Mouse (Mus musculus) left cerebral cortex, adult 9 months (tissue): ENCODE data around the gene Tra2a.
"Not testable (repeated sequence)": the region's sequence is repeated elsewhere in the genome, so short reads cannot be mapped to it uniquely, and the experiment has no call there.

Source experiments
- DNase-seq, 2 experiments: peaks; one replicate each; pipeline ENCODE4 v3.0.0; 2022; ENCODE audit warnings: low spot score in 2 of 2

The Tra2a gene

GRCm38 (mm10) chr6:49263847-49264243 lies at the start of gene Tra2a:
Tra2a (minus strand) TSS chr6:49264033.
- DNase-seq, result peak; percentile 76 to 96

DNA sequence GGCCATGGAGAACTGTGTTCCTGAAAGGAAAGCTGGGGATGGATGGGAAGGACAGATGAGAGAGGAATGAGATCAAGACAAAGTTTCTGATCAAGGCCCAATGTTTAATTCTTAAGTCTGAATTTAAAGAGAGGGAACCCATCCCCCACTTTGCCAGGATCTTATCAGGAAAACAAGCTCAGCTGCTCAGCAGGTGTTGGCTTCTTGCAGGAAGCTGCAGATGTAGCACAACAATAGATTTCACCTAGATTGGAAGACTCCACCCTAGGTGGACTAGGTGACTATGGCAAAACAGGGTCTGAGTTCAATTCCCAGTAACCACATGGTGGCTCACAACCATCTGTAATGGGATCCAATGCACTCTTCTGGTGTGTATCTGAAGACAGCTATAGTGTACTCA lies 34.5 kb upstream of the Tra2a start:
- no peak for DNase-seq

GRCm38 (mm10) chr6:49282122-49282521 lies 18.3 kb upstream of the Tra2a start:
- no peak for DNase-seq

- no peak for DNase-seq
These were observed 17.1 kb upstream of the Tra2a start for GRCm38 (mm10) chr6:49280942-49281341.

- DNase-seq, result no peak
These were observed 11.5 kb upstream of the Tra2a start for GRCm38 (mm10) chr6:49275296-49275695.

- no peak for DNase-seq
These were observed 10.7 kb upstream of the Tra2a start for GRCm38 (mm10) chr6:49274416-49275091.

DNA sequence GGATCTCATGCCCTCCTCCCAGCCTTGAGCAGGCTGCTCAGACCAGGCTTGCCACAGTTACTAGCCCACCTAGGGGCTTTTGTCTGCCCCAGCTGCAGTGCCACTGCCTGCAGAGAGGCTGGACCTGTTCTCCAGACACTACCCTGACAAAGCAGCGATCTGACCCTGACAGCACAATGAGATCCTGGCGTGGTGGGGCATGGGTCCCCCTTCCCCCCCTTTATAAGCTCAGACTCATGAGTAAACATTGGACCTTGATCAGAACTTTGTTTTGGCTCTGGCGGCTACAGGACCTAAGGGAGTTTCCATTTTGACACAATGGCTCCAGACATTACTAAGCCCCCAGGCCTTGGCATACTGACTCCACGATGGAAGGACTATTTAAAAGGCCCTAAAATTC lies 10.1 kb upstream of the Tra2a start:
- no peak for DNase-seq

DNA sequence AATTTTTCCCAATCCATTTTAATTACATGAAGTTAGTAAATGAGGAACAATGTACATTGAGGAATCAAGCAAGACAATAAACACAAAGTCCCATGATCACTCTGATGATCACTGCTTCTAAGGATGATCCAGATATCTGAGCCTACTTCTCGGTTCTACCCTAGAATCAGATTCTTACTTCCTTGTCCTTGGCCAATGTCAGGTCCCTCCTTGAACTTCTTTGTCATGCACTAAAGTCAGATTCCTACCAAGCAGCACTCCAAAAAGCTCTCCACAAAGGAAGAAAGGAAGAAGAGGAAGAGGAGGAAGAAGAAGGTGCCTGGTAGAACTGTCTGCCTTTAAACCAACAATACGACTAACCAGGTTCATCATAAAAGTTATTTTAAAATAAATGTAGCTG lies 9.0 kb upstream of the Tra2a start:
- DNase-seq, result no peak

DNA sequence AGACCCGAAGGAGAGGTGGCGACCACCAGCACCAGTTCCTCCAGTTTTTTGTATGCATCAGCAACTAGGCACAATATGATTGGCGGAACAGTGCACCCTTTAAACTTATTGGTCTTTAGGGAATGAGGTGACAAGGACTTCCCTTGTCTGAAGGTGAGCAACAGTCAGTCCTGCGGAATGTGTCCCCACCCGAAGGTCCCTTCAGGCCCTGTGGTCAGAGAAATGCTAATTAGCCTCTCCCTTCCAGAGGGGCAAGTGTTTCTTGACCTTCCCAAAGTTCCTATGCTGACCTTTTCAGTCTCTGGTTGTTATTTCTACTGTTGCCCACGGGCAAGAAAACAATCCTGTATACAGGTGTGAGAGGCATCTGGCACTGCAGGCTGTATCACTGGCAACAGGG lies 8.0 kb upstream of the Tra2a start:
- DNase-seq, result no peak

DNA sequence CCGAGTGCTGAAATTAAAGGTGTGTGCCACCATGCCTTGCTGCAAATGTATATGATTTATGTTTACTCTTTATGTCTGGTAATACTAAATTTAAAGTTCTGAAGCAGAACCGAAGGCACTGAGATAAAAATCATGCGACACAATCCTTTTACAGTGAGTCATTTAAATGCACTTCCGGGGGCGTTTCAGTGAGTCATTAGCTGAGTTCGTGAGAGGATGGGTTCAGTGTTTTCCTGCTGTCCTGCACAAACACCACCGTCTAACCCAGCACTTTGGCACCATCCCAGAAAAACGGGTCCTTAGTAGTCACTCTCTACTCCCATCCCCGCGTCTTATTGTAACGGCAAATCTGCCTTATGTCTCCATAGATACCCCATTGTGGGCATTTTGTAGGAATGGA lies 6.1 kb upstream of the Tra2a start:
- DNase-seq, result peak in 1 of 2 experiments; percentile 9

DNA sequence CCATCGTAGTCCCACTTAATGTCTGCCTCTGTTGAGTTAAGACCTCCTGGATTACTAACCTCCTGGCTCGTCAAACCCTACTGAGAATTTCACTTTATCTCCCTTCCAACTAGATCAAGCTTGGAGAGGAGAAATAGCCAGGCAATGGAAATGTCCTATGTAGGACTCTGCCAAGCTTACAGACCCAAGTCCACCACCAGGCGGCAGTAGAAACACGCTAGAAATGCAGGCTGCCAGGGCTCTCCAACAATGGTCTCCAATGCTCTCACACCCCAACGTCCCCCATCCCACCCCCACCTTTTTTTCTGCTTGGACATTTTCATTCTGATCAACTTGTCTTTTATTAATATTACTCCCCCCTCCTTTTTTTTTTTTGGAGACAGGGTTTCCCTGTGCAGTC lies 5.4 kb upstream of the Tra2a start:
- peak in 1 of 2 experiments; percentile 72 for DNase-seq

GRCm38 (mm10) chr6:49267686-49268085 lies 3.9 kb upstream of the Tra2a start:
- no peak for DNase-seq

DNA sequence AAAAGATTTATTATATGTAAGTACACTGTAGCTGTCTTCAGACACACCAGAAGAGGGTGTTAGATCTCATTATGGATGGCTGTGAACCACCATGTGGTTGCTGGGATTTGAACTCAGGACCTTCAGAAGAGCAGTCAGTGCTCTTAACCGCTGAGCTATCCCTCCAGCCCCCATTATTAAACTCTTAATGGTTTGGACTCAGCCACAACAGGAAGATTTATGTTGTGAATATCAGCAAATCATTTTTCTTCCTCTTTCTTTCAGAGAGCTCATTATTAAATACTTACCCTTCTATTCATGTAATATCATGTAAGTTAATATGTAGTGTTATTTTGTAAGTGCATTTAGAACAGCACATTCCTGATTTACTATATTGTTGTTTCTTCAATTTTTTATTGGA lies 1.4 kb upstream of the Tra2a start:
- not testable (repeated sequence) for DNase-seq

GRCm38 (mm10) chr6:49264446-49264845 lies 613 bp upstream of the Tra2a start:
- not testable (repeated sequence) for DNase-seq

DNA sequence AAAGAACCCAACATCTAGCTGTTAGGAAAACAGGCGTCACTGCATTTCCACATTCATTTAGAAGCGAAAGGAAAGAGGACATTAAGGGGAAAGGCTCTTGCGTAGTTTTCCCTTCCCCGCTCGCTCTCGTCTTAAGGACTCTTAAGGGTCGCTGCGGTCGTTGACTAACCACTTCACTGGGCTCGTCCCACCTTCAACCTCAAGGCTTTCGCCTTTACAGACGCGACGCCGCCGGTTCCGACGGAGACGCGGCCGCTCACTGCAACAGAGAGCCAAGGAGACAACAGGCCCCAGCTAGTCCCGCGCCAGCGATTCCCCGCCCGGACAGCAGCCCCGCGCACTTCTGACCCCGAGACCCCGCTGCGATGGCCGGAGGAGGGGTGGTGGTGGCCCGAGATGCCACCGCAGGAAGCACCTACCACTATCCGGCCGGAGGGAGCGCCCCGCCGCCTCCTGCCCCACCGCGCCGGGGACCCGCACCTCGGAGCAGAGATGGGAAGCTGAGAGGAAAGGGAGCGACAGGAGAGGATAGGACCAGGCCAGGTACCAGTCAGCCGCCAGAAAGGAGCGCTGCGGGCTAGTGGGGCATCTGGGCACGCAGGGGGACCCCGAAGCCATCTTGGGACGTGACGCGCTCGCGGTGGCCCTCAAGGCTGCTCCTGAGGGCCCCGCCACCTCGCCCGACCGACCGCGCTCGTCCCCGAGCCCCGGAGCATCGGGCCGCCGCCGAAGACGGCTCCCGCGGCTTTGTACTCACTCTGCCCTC lies 569 bp downstream of the Tra2a start:
- DNase-seq, result peak in 1 of 2 experiments; percentile 35

DNA sequence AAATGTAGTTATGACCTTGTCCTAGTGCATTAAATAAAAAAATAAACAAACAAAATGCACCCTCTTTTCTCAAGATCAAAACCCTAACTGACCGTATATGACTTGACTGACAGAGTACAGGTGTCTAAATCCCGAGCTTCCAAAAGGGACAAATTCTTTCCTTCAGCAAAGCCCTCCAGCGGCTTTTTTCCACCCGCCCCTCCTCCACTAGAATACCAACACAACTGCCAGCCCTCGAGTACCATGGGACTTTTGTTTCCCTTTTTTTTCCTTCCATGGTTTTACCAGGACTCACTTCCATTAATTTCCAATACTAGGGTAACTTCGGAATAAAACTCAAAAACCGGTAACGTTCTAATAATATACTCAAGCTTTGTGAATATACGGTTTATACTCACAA lies 1.4 kb downstream of the Tra2a start:
- no peak for DNase-seq

GRCm38 (mm10) chr6:49259711-49260110 lies 4.1 kb downstream of the Tra2a start:
- no peak for DNase-seq

- DNase-seq, result no peak
These were observed 6.0 kb downstream of the Tra2a start for GRCm38 (mm10) chr6:49257880-49258279.

- no peak for DNase-seq
These were observed 11.6 kb downstream of the Tra2a start for GRCm38 (mm10) chr6:49252207-49252606.

- no peak for DNase-seq
These were observed 12.6 kb downstream of the Tra2a start for GRCm38 (mm10) chr6:49251199-49251598.

DNA sequence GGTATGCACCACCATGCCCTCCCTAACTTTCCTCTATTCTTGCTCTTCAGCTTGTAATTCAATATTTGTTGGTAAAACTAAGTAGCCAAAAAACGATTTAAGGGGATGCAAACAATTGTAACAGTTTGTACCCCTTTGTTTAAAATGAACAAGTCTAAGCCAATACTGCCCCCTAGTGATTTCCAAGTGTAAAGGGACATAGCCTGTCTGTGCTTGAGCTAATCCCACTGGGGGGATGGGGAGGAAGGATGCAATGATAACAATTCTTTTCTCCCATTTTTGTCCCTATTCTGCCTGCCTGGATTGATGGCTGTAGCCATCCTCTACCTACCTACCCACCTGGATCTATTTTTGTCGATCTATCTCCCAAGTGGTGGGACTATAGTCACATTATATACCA lies 16.6 kb downstream of the Tra2a start:
- DNase-seq, result no peak

- DNase-seq, result no peak
These were observed 21.5 kb downstream of the Tra2a start for GRCm38 (mm10) chr6:49242331-49242730.

GRCm38 (mm10) chr6:49241562-49241961 lies 22.3 kb downstream of the Tra2a start:
- no peak for DNase-seq
